Comparison of ENCODE assay signal across 21 mouse cellular contexts in genomic region chr6:93229320-93229719, GRCm38 (mm10).
"Had no signal": no experiment of that assay in that cellular context is flagged by ENCODE, and none has a peak within 500 bp of the region (broad histone marks: within the 10 kb centered on the region; RNA-seq: fewer than 3 reads in every experiment).

No protein-coding gene starts in this region.

- H3K36me3 ChIP-seq: limb, embryonic 10.5 days; limb, embryonic 12.5 days; limb, embryonic 13.5 days; limb, embryonic 15.5 days; liver, embryonic 12.5 days; liver, embryonic 13.5 days; liver, embryonic 15.5 days; lung, embryonic 15.5 days; midbrain, embryonic 10.5 days; midbrain, embryonic 12.5 days; midbrain, embryonic 13.5 days; midbrain, embryonic 15.5 days; neural tube, embryonic 12.5 days had no signal

- H3K4me2 ChIP-seq: limb, embryonic 12.5 days; limb, embryonic 13.5 days; limb, embryonic 15.5 days; liver, embryonic 11.5 days; liver, embryonic 12.5 days; liver, embryonic 13.5 days; liver, embryonic 15.5 days; lung, embryonic 14.5 days; lung, embryonic 15.5 days; midbrain, embryonic 11.5 days; midbrain, embryonic 12.5 days; midbrain, embryonic 13.5 days; midbrain, embryonic 15.5 days; neural tube, embryonic 12.5 days had no signal

- ATAC-seq: liver, embryonic 12.5 days; liver, postnatal 0 days; lung, postnatal 0 days; midbrain, embryonic 13.5 days; midbrain, embryonic 15.5 days; midbrain, embryonic 16.5 days had no signal

- H3K4me3 ChIP-seq: left cerebral cortex, adult 2 months; limb, embryonic 10.5 days; limb, embryonic 12.5 days; limb, embryonic 13.5 days; limb, embryonic 15.5 days; liver, embryonic 12.5 days; liver, embryonic 13.5 days; liver, embryonic 15.5 days; lung, embryonic 15.5 days; megakaryocyte, embryonic 14.5 days; midbrain, embryonic 10.5 days; midbrain, embryonic 12.5 days; midbrain, embryonic 13.5 days; midbrain, embryonic 15.5 days; neural tube, embryonic 12.5 days had no signal

- H3K27me3 ChIP-seq: limb, embryonic 12.5 days; limb, embryonic 13.5 days; limb, embryonic 15.5 days; liver, embryonic 12.5 days; liver, embryonic 13.5 days; liver, embryonic 15.5 days; lung, embryonic 15.5 days; megakaryocyte, embryonic 14.5 days; midbrain, embryonic 15.5 days; neural tube, embryonic 12.5 days had no signal
